Mouse (Mus musculus): Measurements from ENCODE around the gene Tfap2e. TPM values are rescaled to one million over a fixed set of nuclear protein-coding genes. Genes with fewer than 3 reads are reported as not detected.

Tfap2e gene
- polyA plus RNA-seq, 1 experiment = not detected

GRCm38 (mm10) chr4:126745506-126746193, 9.6 kb upstream of the Tfap2e start:
- Histone ChIP-seq H3K4me1 (ENCODE audit: control insufficient read depth, insufficient read depth, insufficient read length, low read length) (peaks cover 1% of the 10 kb centered on the region; the same call in 1 of the 2 replicates), H3K4me3 (ENCODE audit: low read depth, low read length) (no peak overlapping the region), H3K36me3 (ENCODE audit: control insufficient read depth, insufficient read depth, low read length) (peaks cover 37% of the 10 kb centered on the region), H3K27me3 (ENCODE audit: control insufficient read depth, insufficient read depth, low read length) (no peaks in the 10 kb centered on the region), H3K27ac (ENCODE audit: insufficient read depth, low read depth, low read length) (no peak overlapping the region)
- TF ChIP-seq POLR2A (IDR thresholded peaks at IDR 0.05; ENCODE audit: low read depth, low read length) (no peak), CTCF (IDR thresholded peaks at IDR 0.05; ENCODE audit: extremely low read depth, insufficient read length, insufficient replicate concordance, low read depth, low read length) (peak; percentile 66; the same call in 1 of the 2 replicates)
- 49% methylated on average over 13 of the region's 13 CpGs for WGBS

DNA sequence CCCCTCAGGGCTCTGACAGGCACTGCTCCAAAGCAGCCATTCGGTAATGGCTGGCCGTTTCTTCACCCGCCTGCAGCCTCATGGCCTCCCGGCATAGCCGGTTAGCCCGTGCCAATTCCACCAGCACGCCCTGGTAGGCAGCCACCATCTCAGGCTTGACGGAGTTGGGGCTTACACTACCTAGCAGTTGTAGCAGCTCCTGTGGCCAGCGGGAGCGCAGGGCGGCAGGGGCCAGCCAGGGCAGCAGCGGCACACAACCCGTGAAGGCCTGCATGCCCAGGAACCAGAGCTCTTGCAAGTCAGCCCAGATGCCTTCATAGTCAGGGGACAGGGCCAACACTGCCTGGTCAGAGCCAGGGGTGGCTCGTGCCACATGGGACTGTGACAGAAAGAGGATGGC, 8.8 kb upstream of the Tfap2e start:
- H3K27ac ChIP-seq (ENCODE audit: insufficient read depth, low read depth, low read length) = no peak overlapping the region
- TF ChIP-seq CTCF (IDR thresholded peaks at IDR 0.05; ENCODE audit: extremely low read depth, insufficient read length, insufficient replicate concordance, low read depth, low read length) = no peak
- TF ChIP-seq POLR2A (IDR thresholded peaks at IDR 0.05; ENCODE audit: low read depth, low read length) = no peak
- H3K36me3 ChIP-seq (ENCODE audit: control insufficient read depth, insufficient read depth, low read length) = peaks cover 34% of the 10 kb centered on the region
- H3K4me1 ChIP-seq (ENCODE audit: control insufficient read depth, insufficient read depth, insufficient read length, low read length) = no peaks in the 10 kb centered on the region
- WGBS = 96% methylated on average over 14 of the region's 14 CpGs
- H3K27me3 ChIP-seq (ENCODE audit: control insufficient read depth, insufficient read depth, low read length) = no peaks in the 10 kb centered on the region; the same call in 1 of the 2 replicates
- no peak overlapping the region for H3K4me3 ChIP-seq (ENCODE audit: low read depth, low read length)

DNA sequence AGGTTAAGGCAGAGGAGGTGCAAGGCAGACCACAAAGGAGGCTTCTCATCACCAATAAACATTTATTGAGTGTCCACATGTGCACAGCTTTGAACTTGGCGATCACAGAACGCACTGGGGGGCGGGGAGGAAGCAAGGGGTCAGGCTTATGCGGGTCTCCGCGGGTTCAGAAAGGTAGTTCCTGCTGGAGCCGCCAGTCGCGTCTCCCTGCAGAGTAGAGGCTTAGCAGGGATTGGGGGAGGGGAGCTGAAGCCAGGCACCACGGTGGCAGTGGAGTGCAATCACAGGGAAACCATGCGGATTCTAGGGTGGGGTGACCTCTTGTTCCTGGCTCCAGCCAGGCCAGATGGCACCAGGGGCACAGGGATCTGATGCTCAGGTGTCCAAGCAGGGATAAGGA, 7.7 kb upstream of the Tfap2e start:
- WGBS = 59% methylated on average over 11 of the region's 11 CpGs
- Histone ChIP-seq H3K27me3 (ENCODE audit: control insufficient read depth, insufficient read depth, low read length) (no peaks in the 10 kb centered on the region; the same call in 1 of the 2 replicates), H3K27ac (ENCODE audit: insufficient read depth, low read depth, low read length) (no peak overlapping the region), H3K4me3 (ENCODE audit: low read depth, low read length) (no peak overlapping the region), H3K36me3 (ENCODE audit: control insufficient read depth, insufficient read depth, low read length) (peaks cover 31% of the 10 kb centered on the region), H3K4me1 (ENCODE audit: control insufficient read depth, insufficient read depth, insufficient read length, low read length) (no peaks in the 10 kb centered on the region)
- TF ChIP-seq CTCF (IDR thresholded peaks at IDR 0.05; ENCODE audit: extremely low read depth, insufficient read length, insufficient replicate concordance, low read depth, low read length) (no peak), POLR2A (IDR thresholded peaks at IDR 0.05; ENCODE audit: low read depth, low read length) (no peak)

DNA sequence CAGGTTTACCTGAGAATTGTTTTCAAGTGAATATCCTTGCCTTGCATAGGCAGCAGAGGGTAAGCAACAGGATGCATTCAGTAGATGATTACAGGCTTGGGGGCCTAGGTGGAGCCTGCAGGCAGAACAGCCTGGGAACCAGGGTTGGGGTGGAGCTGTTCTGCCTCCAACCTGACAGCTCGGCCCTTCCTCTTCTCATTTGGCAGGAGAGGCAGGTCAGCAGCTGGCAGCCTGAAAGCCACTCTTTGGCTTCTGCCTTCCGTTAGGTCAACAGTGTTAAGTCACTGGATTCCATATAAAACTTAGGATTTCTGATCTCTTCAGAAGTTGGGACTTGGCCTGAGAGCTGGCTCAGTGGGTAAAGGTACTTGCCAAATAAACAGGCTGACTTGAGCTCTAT, 6.9 kb upstream of the Tfap2e start:
- no peak overlapping the region for H3K27ac ChIP-seq (ENCODE audit: insufficient read depth, low read depth, low read length)
- peaks cover 27% of the 10 kb centered on the region for H3K36me3 ChIP-seq (ENCODE audit: control insufficient read depth, insufficient read depth, low read length)
- TF ChIP-seq CTCF (IDR thresholded peaks at IDR 0.05; ENCODE audit: extremely low read depth, insufficient read length, insufficient replicate concordance, low read depth, low read length) (no peak), POLR2A (IDR thresholded peaks at IDR 0.05; ENCODE audit: low read depth, low read length) (no peak)
- WGBS = 45% methylated on average over 2 of the region's 2 CpGs
- H3K4me3 ChIP-seq (ENCODE audit: low read depth, low read length) = no peak overlapping the region
- H3K4me1 ChIP-seq (ENCODE audit: control insufficient read depth, insufficient read depth, insufficient read length, low read length) = no peaks in the 10 kb centered on the region
- H3K27me3 ChIP-seq (ENCODE audit: control insufficient read depth, insufficient read depth, low read length) = no peaks in the 10 kb centered on the region; the same call in 1 of the 2 replicates

DNA sequence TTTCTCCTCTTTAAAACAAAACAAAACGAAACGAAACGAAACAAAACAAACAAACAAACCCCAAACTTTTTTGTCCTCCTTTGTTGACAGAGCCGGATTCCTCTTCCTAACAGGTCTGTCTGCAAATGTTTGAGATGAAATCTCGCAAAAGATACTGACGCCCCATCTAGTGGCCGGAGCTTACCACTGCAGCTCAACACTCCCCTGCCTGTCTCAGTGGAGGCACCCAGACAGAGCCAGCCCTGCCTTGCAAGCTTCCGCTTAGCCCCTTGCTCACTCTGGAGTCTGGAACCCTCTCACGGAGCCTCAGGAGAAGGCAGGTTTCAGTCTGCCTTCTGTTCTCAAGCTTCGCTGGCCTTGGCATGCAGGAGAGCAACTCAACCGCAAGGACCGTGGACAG, 5.4 kb upstream of the Tfap2e start:
- WGBS = 7% methylated on average over 12 of the region's 12 CpGs

GRCm38 (mm10) chr4:126739966-126740676, 4.1 kb upstream of the Tfap2e start:
- Histone ChIP-seq H3K36me3 (ENCODE audit: control insufficient read depth, insufficient read depth, low read length) (peaks cover 8% of the 10 kb centered on the region), H3K4me1 (ENCODE audit: control insufficient read depth, insufficient read depth, insufficient read length, low read length) (peaks cover 8% of the 10 kb centered on the region), H3K27me3 (ENCODE audit: control insufficient read depth, insufficient read depth, low read length) (peaks cover 14% of the 10 kb centered on the region), H3K27ac (ENCODE audit: insufficient read depth, low read depth, low read length) (no peak overlapping the region), H3K4me3 (ENCODE audit: low read depth, low read length) (no peak overlapping the region)
- TF ChIP-seq CTCF (IDR thresholded peaks at IDR 0.05; ENCODE audit: extremely low read depth, insufficient read length, insufficient replicate concordance, low read depth, low read length) = peak; percentile 28; the same call in 1 of the 2 replicates
- TF ChIP-seq POLR2A (IDR thresholded peaks at IDR 0.05; ENCODE audit: low read depth, low read length) = no peak
- WGBS = 41% methylated on average over 10 of the region's 10 CpGs

More for the DNA sequence above, 5.4 kb upstream of the Tfap2e start:
- Histone ChIP-seq H3K4me1 (ENCODE audit: control insufficient read depth, insufficient read depth, insufficient read length, low read length) (no peaks in the 10 kb centered on the region), H3K27me3 (ENCODE audit: control insufficient read depth, insufficient read depth, low read length) (peaks cover 1% of the 10 kb centered on the region; the same call in 1 of the 2 replicates), H3K27ac (ENCODE audit: insufficient read depth, low read depth, low read length) (no peak overlapping the region), H3K36me3 (ENCODE audit: control insufficient read depth, insufficient read depth, low read length) (peaks cover 17% of the 10 kb centered on the region), H3K4me3 (ENCODE audit: low read depth, low read length) (no peak overlapping the region)
- TF ChIP-seq CTCF (IDR thresholded peaks at IDR 0.05; ENCODE audit: extremely low read depth, insufficient read length, insufficient replicate concordance, low read depth, low read length) (peak; percentile 78; the same call in 1 of the 2 replicates), POLR2A (IDR thresholded peaks at IDR 0.05; ENCODE audit: low read depth, low read length) (no peak)

- 2% methylated on average over 62 of the region's 62 CpGs for WGBS
- Histone ChIP-seq H3K36me3 (ENCODE audit: control insufficient read depth, insufficient read depth, low read length) (no peaks in the 10 kb centered on the region), H3K27me3 (ENCODE audit: control insufficient read depth, insufficient read depth, low read length) (peaks cover 55% of the 10 kb centered on the region), H3K4me3 (ENCODE audit: low read depth, low read length) (peak overlapping the region; percentile 26), H3K4me1 (ENCODE audit: control insufficient read depth, insufficient read depth, insufficient read length, low read length) (peaks cover 8% of the 10 kb centered on the region), H3K27ac (ENCODE audit: insufficient read depth, low read depth, low read length) (no peak overlapping the region)
- TF ChIP-seq POLR2A (IDR thresholded peaks at IDR 0.05; ENCODE audit: low read depth, low read length) (no peak), CTCF (IDR thresholded peaks at IDR 0.05; ENCODE audit: extremely low read depth, insufficient read length, insufficient replicate concordance, low read depth, low read length) (no peak)
Measured at GRCm38 (mm10) chr4:126735382-126736000, 549 bp downstream of the Tfap2e start.

Measured in small intestine, adult 2 months (tissue).